In the genomic region with DNA sequence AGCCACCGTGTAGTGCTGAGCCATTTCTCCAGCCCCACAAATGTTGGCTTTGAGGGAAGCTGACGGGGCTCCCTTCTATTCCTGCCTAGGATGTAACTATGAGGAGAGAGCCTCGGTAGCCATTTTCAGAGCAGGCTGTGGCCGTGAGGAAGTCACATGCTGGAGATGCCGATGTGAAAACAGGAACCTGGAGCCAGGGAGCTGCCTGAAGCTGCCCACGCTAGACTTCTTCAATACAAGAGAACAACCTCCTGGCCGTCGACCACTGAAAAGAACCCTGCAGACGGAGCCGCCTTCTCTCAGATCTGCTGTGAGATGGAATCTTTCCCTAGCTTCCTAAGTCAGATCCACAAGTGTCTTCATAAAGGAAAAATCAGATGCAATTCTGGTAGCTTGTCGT, we compare ENCODE assay signal across 17 mouse cellular contexts. TPM values are rescaled to one million over a fixed set of nuclear protein-coding genes. Genes with fewer than 3 reads are reported as not detected.
DNase-seq lines count a peak whose midpoint lies in the region; ATAC-seq and TF ChIP-seq lines count a peak whose summit lies in the region.
"Had no signal": no experiment of that assay in that cellular context is flagged by ENCODE, and none has a peak within 500 bp of the region (broad histone marks: within the 10 kb centered on the region; RNA-seq: fewer than 3 reads in every experiment).

No protein-coding gene starts in this region.

- peak overlapping the region; percentile 8; the same call in 1 of the 2 replicates for H3K9ac ChIP-seq in ES-Bruce4 (ENCODE audit: low read depth, poor library complexity, severe bottlenecking)
- H3K9ac ChIP-seq: limb, embryonic 12.5 days; liver, embryonic 14.5 days; stomach, embryonic 15.5 days had no signal

- DNase-seq in layer of hippocampus, adult 2 months (ENCODE audit: low spot score in 2 of 2) = no peak
- DNase-seq in layer of hippocampus, postnatal 25 days (ENCODE audit: extremely low spot score in 1 of 2, low spot score in 1 of 2) = no peak
- DNase-seq in thymus, postnatal 0 days (ENCODE audit: low spot score) = no peak
- DNase-seq in kidney, postnatal 14 days = no peak
- no peak for DNase-seq in gastrocnemius, postnatal 14 days
- DNase-seq: cerebellum, adult 18-20 months; heart, postnatal 4 days; retina, postnatal 1 day; spleen, adult 18-20 months had no signal

- no peaks in the 10 kb centered on the region; the same call in 1 of the 2 replicates for H3K9me3 ChIP-seq in E14TG2a.4 (ENCODE audit: low read length)
- no peaks in the 10 kb centered on the region for H3K9me3 ChIP-seq in ES-Bruce4 (replicated peaks; ENCODE audit: control insufficient read depth, insufficient read depth, low read length, poor library complexity, severe bottlenecking)
- H3K9me3 ChIP-seq: forebrain, embryonic 10.5 days; limb, embryonic 12.5 days; stomach, embryonic 15.5 days had no signal

- peak; percentile 40 to 51 for ATAC-seq in hematopoietic stem cell, adult 5-6 weeks (replicated peaks in 1 of 2; ENCODE audit: insufficient read depth in 1 of 2, low FRiP score in 2 of 2, low TSS enrichment in 1 of 2, low read depth in 1 of 2, poor library complexity in 2 of 2, severe bottlenecking in 2 of 2)
- ATAC-seq: inflammation-experienced regulatory T-cells, adult 6 months had no signal

- TF ChIP-seq POLR2A in ES-Bruce4 (IDR thresholded peaks at IDR 0.05; ENCODE audit: insufficient read depth, low read length) = no peak

- peak overlapping the region; percentile 28; the same call in 1 of the 2 replicates for H3K27ac ChIP-seq in layer of hippocampus, adult 2 months
- H3K27ac ChIP-seq in ES-Bruce4 (ENCODE audit: insufficient read depth, low read length) = no peak overlapping the region
- H3K27ac ChIP-seq: forebrain, embryonic 10.5 days; limb, embryonic 12.5 days; liver, embryonic 14.5 days; stomach, embryonic 15.5 days had no signal

- TF ChIP-seq EP300 in ES-Bruce4 (IDR thresholded peaks at IDR 0.05; ENCODE audit: insufficient read depth, low read depth, low read length) = no peak

- intact Hi-C loops in gastrocnemius, postnatal 14 days (cut with DNase I; ENCODE audit: low total_unique reads) = no loop called here

- H3K27me3 ChIP-seq in E14TG2a.4 (ENCODE audit: insufficient read depth, low read length) (peaks cover 7% of the 10 kb centered on the region; the same call in 1 of the 2 replicates), ES-Bruce4 (ENCODE audit: control insufficient read depth, insufficient read depth, low read length, poor library complexity, severe bottlenecking) (no peaks in the 10 kb centered on the region)
- H3K27me3 ChIP-seq: stomach, embryonic 15.5 days had no signal

- H3K4me3 ChIP-seq in layer of hippocampus, adult 2 months = no peak overlapping the region
- H3K4me3 ChIP-seq in E14TG2a.4 (replicated peaks; ENCODE audit: low read length) (peak overlapping the region; percentile 61), ES-Bruce4 (ENCODE audit: low read depth, low read length) (no peak overlapping the region)
- H3K4me3 ChIP-seq: forebrain, embryonic 10.5 days; limb, embryonic 12.5 days; stomach, embryonic 15.5 days had no signal

- no peak for TF ChIP-seq CTCF in layer of hippocampus, adult 2 months (conservative IDR thresholded peaks at IDR 0.05)
- TF ChIP-seq CTCF in E14TG2a.4 (conservative IDR thresholded peaks at IDR 0.05; ENCODE audit: low read length) = no peak
- TF ChIP-seq CTCF in ES-Bruce4 (IDR thresholded peaks at IDR 0.05; ENCODE audit: low read depth, low read length) = no peak

- peaks cover 78% of the 10 kb centered on the region for H3K4me1 ChIP-seq in E14TG2a.4 (replicated peaks; ENCODE audit: low read depth, low read length)
- peaks cover 9% of the 10 kb centered on the region for H3K4me1 ChIP-seq in ES-Bruce4 (ENCODE audit: control insufficient read depth, insufficient read depth, low read length)
- H3K4me1 ChIP-seq: stomach, embryonic 15.5 days had no signal

- no peaks in the 10 kb centered on the region for H3K36me3 ChIP-seq in E14TG2a.4 (ENCODE audit: insufficient read depth, low read length)
- H3K36me3 ChIP-seq in ES-Bruce4 (ENCODE audit: control insufficient read depth, insufficient read depth, low read length, poor library complexity, severe bottlenecking) = no peaks in the 10 kb centered on the region
- H3K36me3 ChIP-seq: forebrain, embryonic 10.5 days; limb, embryonic 12.5 days; stomach, embryonic 15.5 days had no signal

RNA-seq across cellular contexts. Expression of a gene that starts 23.2 kb away (rescaled TPM):
- total RNA-seq in layer of hippocampus, adult 2 months (2021) = 10 to 100 TPM; 12.7 to 14.3 TPM
- 10 to 100 TPM; 15.4 to 16.3 TPM for total RNA-seq in layer of hippocampus, postnatal 25 days (2021)
- polyA plus RNA-seq in ES-Bruce4 (2011; ENCODE audit: insufficient read depth, insufficient read length, low read depth, missing spikeins) = 66.6 and 78.1 TPM in 2 replicates
- 31.1 and 42.1 TPM in 2 replicates for total RNA-seq in hematopoietic stem cell, adult 5-6 weeks (2017)
- polyA plus RNA-seq in thymus, postnatal 0 days (2015; fragmentation: Nextera tagmentation; extraction: Ambion mirVana) = 5.8 and 6.9 TPM in 2 replicates
- total RNA-seq in gastrocnemius, postnatal 14 days (2021) = 10 to 100 TPM; 24.7 to 27.9 TPM

RNA-seq across cellular contexts. Expression of a gene that starts 32.7 kb away (rescaled TPM):
- total RNA-seq in layer of hippocampus, adult 2 months (2021) = 10 to 100 TPM; 14.8 to 15.7 TPM
- 10 to 100 TPM; 14.8 to 16.2 TPM for total RNA-seq in layer of hippocampus, postnatal 25 days (2021)
- polyA plus RNA-seq in ES-Bruce4 (2011; ENCODE audit: insufficient read depth, insufficient read length, low read depth, missing spikeins) = 11.0 and 12.4 TPM in 2 replicates
- 27.6 and 27.8 TPM in 2 replicates for total RNA-seq in hematopoietic stem cell, adult 5-6 weeks (2017)
- polyA plus RNA-seq in thymus, postnatal 0 days (2015; fragmentation: Nextera tagmentation; extraction: Ambion mirVana) = 21.1 and 24.0 TPM in 2 replicates
- total RNA-seq in gastrocnemius, postnatal 14 days (2021) = 1 to 10 TPM; 1.6 to 2.6 TPM

RNA-seq across cellular contexts. Expression of a gene that starts 51.5 kb away (rescaled TPM):
- 1 to 10 TPM; 2.6 to 3.6 TPM for total RNA-seq in layer of hippocampus, adult 2 months (2021)
- total RNA-seq in layer of hippocampus, postnatal 25 days (2021) = 1 to 10 TPM; 1.5 to 2.1 TPM
- 17.2 and 21.9 TPM in 2 replicates for polyA plus RNA-seq in ES-Bruce4 (2011; ENCODE audit: insufficient read depth, insufficient read length, low read depth, missing spikeins)
- total RNA-seq in hematopoietic stem cell, adult 5-6 weeks (2017) = 13.2 and 13.3 TPM in 2 replicates
- polyA plus RNA-seq in thymus, postnatal 0 days (2015; fragmentation: Nextera tagmentation; extraction: Ambion mirVana) = 4.5 and 4.9 TPM in 2 replicates
- total RNA-seq in gastrocnemius, postnatal 14 days (2021) = 1 to 10 TPM; 4.2 to 5.7 TPM
